Mouse (Mus musculus) lung, postnatal 4 days (tissue): ENCODE results near the gene Alg3.

Experiments
- DNase-seq, 2 experiments: peaks; one replicate each; pipeline ENCODE4 v3.0.0; 2021

The Alg3 gene

DNA sequence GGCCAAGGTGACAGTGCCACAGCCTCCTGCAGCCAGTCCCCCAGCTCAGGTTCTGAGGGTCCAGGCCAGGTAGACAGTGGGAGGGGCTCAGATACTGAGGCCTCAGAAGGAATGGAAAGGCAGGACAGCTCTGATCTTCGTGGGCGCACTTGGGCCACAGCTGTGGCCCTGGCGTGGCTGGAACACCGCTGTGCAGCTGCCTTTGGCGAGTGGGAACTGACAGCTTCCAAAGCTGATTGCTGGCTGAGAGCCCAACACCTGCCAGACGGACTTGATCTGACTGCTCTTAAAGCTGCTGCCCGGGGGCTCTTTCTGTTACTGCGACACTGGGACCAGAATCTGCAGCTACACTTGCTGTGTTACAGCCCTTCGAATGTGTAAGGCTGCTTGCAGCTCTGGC is 6.8 kb downstream of the Alg3 start:
- DNase-seq = no peak

DNA sequence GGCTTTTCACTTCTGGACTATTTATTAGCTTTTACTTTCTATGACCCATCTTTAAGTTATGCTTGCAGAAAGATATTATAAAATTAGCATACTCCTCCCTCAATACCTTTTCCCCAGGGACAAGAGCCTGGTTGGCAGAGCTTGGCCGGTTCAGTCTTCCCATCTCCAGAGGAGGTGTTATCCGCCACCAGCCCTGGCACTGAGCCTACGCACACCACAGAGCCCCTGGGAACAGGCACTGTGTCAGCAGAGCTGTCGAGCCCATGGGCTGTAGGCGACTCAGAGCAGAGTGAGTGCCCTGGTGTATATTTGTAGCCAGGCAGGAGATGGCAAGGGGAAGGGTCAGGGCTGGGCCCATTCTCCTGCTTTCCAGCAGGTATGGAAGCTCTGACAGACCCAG is 11.0 kb downstream of the Alg3 start:
- no peak for DNase-seq

DNA sequence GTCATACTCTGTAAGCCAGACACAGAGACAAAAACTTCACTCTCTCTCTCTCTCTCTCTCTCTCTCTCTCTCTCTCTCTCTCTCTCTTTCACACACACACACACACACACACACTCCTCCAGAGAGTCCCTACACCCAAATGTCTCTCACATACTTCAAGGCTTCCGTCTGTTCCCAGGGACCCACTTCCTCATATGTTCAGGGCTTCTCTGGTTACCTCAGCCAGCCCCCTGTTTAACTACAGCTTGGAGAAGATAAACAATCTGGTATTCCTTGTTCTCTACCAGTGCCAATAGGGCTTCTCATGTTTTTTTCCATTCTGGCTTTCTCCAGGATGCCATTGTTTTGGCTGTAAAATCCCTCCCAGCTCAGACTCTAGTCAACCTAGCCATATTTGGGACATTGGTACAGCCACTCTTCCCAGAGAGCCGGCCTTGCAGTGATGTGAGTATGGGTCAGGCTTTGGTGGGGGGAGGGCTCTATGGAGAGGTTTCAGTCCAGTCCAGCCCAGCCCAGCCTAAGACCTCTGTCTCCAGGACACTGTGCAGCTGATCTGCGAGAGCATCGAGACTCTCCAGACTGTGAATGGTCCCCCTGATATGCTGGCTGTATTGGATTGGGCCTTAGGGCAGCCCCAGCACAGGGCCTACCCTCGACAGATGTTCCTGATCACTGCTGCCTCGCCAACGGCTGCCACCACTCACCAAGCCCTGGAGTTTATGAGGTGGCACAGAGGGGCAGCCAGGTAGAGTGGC is 14.7 kb downstream of the Alg3 start:
- DNase-seq = no peak

DNA sequence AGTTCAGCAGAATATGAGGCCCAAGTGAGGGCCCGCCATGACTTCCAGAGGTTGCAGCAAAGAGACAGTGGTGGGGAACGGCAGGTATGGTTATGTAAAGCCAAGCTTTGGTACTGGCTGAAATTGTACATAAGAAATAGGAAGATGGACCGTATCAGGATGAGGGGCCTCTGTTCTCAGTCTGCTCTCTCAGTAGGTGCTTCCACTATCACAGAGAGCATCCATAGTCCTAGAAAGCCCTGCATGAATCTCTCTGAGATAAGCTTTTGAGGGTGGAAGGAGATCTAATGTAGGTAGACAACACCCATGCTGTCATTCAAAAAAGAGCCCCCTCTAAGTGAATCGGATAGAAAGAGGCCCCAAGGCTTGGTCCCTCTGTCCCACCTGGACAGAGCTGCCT is 15.8 kb downstream of the Alg3 start:
- DNase-seq = no peak

DNA sequence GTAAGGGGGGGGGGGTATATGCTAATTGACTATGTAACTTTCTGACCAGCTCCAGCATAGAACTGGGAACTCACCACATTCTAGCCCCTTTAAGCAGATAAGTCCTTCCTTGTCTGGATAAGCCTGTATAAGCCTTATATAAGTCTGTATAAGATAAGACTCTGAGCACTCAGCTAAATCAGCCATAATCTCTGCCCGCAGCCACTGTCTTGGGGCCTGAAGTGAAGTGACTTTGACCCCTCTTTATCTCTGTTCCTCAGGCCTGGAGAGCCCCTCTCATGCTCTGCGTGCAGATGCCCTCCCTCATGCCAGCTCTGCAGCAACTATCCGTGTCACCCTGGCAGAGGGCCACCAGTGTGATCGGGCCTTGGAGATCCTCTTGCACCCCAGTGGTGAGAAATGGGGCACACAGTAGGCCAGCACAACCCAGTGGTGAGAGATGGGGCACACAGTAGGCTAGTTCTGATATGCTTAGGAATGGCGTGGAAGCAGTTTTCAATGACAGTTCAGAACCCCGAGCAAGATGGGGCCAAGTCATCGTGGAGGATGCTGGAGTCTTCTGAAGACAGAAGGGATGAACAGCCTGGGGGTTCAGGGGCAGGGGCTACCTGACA is 16.4 kb downstream of the Alg3 start:
- no peak for DNase-seq

DNA sequence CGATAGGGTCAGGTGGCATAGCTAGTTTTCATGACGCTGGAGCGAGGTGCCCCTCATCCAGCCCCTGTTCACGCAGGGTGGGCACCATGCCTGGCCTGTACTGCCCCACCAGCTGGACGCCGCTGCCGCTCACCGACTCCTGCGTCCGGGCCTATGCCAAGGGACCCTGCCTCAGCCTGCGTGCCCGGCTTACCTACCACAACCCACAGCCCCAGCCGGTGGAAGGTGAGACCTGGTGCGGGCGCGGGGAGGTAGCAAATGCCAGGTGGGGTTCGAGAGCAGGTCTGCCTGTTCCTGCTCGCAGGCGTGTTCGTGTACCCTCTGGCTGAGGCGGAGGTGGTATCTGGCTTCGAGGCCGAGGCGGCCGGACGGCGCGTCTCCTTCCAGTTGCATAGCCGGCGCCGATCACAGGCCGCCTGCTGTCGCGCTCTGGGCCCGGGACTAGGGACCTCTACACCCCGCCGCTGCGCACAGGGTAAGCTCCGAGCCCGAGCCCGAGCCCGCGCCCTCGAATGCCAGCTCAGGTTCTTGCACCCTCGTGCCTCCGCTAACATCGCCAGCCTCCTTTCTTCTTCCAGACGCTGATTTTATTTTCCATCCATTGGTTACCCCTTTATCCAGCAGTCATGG is 20.3 kb downstream of the Alg3 start:
- DNase-seq = no peak

DNA sequence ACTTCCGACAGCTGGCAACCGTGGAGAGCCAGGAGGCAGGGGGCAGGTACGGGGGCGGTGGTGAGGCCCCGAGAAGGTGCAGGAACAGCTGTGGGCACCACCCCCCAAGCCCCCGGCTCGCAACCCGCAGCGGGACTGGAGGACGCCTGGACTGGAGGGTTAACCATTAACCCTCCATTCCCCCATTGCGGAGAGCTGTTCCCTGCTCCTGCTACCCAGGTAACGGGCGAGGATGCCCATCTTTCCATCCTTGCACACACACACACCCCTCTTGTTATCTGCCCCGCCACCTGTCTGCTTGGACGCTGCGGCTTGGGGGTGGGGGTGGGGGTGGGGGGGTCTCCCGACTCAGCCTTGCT is 20.9 kb downstream of the Alg3 start:
- DNase-seq = no peak

DNA sequence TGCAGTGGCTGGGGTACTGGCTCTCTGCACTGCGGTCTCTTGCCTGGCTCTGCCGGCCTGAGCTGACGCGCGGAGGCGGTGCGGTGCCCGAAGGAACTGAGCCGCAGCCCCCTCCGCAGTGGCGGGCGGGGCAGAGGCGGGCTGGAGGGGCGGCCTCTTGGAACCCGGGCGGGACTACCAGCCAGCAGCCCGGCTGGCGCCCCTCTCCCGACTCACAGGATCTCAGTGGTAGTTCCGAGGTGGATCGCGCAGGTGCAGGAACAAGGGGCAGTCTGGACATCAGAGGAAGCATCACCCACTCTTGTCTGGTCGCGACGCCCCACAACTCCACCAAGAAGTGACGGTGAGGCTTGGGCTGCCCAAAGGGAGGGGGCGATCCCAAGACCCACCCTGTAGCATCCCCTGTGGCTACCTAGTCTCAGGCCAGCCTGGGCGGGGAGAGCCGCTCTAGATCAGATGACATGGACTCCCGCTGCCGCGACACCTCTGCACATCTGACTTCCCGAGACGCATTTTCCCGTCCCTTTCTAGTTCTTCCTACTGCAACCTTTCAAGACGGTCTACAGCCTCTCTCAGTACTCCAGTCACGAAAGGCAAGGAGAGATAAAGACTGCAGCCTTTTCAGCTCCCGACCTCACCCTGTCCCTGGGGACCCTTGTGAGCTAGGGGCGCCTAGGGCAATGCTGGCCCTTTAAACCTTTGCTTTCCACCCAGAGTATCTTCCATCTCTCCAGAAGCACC is 21.4 kb downstream of the Alg3 start:
- no peak for DNase-seq

DNA sequence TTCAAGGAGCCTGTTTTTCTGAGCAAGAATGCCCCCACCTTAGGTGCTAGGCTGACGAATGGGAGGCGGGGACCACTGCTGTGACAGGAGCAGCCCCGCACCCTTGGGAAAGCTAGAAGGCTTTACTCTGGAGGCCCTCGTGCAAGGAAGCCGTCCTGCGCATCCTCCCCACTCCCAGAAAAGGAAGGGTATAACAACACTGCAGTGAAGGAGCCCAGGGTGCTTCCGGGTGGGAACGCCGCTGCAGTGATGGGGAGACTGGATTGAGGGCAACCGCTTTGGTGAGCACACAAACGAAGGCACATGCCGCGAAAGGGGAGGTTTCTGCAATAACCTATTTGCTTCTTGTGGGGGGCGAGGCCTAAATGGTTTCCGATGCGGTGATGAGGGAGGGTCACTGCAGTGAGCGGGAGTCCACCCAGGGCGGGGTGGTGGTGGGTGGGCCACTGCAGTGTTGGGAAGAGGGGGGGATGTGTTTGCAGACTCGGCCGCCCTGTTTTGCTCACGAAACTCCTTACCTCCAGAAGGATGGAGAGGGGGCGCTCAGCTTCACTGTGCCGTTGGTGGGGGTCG is 22.1 kb downstream of the Alg3 start, which contains the start of gene Vwa5b2:
Gene Vwa5b2 (plus strand): TSS at position 106 of the 573 bp plus-strand sequence.
- DNase-seq = no peak

DNA sequence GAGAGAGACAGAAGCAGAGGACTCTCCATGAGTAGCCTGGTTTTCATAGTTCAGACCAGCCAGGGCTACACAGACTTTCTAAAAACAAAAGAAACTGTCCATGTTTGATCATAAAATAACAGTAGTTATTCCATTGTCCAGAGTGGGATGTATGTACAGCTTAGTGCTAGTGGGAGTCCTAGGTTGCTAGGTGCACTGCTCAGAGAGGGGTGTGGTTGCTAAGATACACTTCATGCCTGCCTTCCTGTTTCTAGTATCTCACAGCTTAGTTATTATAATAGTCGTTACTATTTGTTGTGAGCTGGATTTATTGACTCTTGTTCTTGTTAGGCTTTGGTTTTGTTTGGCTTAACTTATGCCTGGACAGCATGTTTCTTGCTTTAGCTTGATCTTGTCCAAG is 46.5 kb downstream of the Alg3 start:
- no peak for DNase-seq

DNA sequence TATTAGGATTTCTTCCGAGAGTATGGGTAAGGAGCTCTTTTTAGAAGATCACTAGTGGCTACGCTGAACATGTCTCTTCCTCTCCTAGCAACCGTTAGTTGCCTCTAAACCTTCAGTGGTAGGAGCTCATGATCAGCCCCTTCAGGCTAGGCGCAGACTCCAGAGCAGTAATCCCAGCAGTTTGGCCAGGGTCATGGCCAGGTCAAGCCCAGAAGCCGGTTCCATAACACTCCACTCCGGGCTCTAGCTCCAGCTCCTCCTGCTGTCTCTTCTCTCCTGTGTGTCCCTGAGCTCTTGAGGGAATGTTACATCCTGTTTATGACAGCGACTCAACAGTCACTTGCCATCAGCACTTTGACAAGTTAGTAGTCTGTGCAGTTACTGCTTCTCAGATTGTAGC is 54.2 kb downstream of the Alg3 start:
- no peak for DNase-seq
